Mouse (Mus musculus): ENCODE measurements around the gene Fmnl1.
A peak's percentile ranks its signal among the peaks of the same experiment; 100 is the strongest.

GRCm38 (mm10) chr11:103162132-103162531 is 8.8 kb upstream of the Fmnl1 start:
- TF ChIP-seq POLR2A (IDR thresholded peaks at IDR 0.05; ENCODE audit: extremely low read depth, insufficient read depth, low read length): no peak
- peak; percentile 43 for TF ChIP-seq CTCF (IDR thresholded peaks at IDR 0.05; ENCODE audit: low read depth, low read length)

All from liver, adult 2 months (tissue).